Mouse (Mus musculus): Measurements from ENCODE around the gene Gmfb. TPM values are rescaled to one million over a fixed set of nuclear protein-coding genes. Genes with fewer than 3 reads are reported as not detected.

Gene Gmfb
- polyA plus RNA-seq (2012; rRNA removed; ENCODE audit: low replicate concordance) = 6.5 and 20.3 TPM in 2 replicates

DNA sequence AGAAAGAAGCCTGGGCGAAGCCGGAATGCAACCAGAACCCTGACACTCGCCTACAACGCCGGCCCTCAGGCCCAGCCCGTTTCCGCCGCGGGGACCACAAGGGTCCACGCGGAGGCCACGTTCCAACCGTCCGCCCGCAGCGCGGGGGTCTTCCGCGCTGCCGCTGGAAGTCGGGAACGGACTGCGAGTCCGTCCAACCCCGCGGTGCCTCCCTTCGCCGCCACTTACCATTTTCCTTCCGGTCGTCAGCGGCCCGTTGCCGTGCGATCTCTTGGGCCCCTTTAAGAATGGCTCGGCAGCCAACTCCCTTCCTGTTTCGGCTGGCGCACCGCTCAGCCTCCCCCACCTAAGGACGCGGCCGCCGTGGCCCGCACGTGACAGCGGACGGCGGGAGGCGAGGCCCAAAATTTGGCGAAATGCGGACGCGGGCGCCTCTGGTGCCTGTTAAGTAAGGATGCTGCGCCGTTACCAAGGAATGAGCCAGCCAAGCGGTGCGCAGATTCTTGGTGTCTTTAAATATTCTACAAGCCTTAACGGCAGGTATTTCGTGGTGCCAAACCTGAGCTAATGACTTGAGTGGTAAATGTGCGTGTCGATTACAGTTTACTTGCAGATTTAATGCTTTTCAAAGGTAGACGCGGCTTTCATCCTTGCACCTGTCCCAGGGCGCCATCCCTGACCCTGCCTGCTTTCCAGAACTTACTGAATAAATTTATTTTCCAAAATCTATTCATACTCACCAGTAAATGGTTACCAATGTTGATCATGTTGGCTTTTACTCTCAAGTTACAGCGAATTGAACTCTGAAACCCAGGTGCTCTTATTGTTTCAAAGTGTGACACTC lies at the start of gene Gmfb:
Gene Gmfb, minus strand, starts transcription at position 370 of the 844 bp plus-strand sequence.

GRCm38 (mm10) chr14:46831837-46832333 lies 9.8 kb upstream of the Gmfb start, which contains the start of gene Cgrrf1:
Gene Cgrrf1, plus strand, starts transcription at chr14:46832125.

DNA sequence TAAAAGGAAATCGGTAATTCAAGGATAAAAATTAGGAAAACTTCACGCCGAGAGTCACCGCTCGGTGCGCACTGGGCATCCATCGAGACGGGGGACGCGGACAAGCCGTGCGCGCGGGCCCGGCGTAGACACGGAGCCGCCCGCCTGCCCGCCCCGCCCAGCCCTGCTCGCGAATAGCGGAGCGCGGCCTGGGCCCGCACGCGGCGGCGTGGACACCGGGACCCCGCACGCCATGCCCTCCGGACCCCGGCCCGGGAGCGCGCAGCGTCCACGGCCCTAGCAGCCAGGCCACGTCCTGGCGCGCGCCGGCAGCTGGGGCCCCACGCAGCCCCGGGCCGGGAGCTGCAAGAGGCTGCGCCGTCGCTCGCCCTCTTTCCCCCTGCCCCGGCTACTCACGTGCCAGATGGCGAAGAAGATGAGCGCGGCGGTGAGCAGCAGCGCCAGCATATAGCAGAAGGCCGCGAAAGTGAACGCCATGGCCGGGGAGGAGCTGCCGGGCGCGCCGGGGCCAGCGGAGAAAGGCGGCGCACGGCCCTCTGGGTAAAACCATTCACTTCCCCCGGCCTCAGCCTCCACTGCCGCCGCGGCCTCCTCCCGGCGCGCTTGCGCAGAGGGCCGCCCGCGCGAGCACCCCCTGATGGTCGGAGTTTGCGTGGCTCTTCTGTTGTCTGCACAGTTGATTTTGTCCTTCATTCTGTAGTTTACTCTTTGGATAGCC lies 34.1 kb downstream of the Gmfb start, which contains the start of gene Cnih1:
Gene Cnih1, minus strand, starts transcription at position 625 of the 718 bp plus-strand sequence.

DNA sequence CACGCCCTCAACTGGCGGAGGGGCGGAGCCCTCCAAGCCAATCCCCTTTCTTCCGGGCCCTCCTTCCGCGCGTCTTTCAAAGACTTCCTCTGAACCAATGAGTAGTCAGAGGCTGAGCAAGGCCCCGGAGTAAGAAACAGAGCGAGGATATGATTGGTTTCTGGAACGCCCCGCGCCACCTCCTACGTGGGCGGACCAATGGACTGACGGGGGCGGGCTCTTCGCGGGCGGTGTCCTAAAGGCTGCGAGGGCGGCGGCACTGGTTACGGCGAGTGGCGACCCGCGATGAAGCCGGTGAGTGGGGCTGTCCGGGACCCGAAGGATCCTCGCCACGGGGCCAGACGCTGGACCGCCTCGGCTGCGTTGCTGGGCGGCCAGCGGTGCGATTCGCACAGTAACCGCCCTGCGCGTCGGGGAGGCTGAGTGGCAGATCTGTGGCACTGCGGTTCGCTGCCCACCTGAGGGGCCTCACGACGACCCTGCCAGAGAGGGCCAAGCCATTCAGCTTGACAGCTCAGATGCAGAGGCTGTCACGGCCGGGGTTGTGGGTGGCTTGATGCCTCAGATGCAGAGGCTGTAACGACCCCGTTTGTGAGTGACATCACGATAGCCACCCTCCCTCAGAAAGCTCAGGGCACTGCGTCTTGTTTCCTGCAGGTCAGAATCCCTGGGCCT lies 61.5 kb downstream of the Gmfb start, which contains the start of gene Cdkn3:
Gene Cdkn3, plus strand, starts transcription at position 187 of the 675 bp plus-strand sequence.

Other genes starting within 250 kb of the Gmfb start
- gene Cdkn3, start 61.7 kb downstream of the Gmfb start, polyA plus RNA-seq (2012; rRNA removed; ENCODE audit: low replicate concordance) = 0.30 and 0.39 TPM in 2 replicates
- gene Cnih1, start 33.8 kb downstream of the Gmfb start, polyA plus RNA-seq (2012; rRNA removed; ENCODE audit: low replicate concordance) = 75.0 and 117 TPM in 2 replicates
- 14.6 and 24.9 TPM in 2 replicates for gene Cgrrf1, start 9.9 kb upstream of the Gmfb start, polyA plus RNA-seq (2012; rRNA removed; ENCODE audit: low replicate concordance)
- 10.1 and 11.1 TPM in 2 replicates for gene Samd4, start 60.6 kb upstream of the Gmfb start, polyA plus RNA-seq (2012; rRNA removed; ENCODE audit: low replicate concordance)

Measured in mammary gland, adult 2 months (tissue).